Mouse (Mus musculus) forebrain, embryonic 13.5 days (tissue): ENCODE data around the gene Ttc8. TPM values are rescaled to one million over a fixed set of nuclear protein-coding genes. Genes with fewer than 3 reads are reported as not detected.
A peak's percentile ranks its signal among the peaks of the same experiment; 100 is the strongest.

Experiments used
- ATAC-seq: fragments of 200-750 bp; cut with Nextera tagmentation; 2 replicates; pipeline ENCODE4 v1.8.0; 2017
- H3K27ac ChIP-seq: fragments of 300-500 bp; sonication (generic); 2 replicates; pipeline ENCODE4 v1.5.1; 2015; ENCODE audit warnings: inconsistent platforms, mild to moderate bottlenecking, moderate library complexity
- H3K27me3 ChIP-seq: fragments of 300-500 bp; sonication (generic); 2 replicates; pipeline ENCODE4 v1.6.1; 2015; ENCODE audit warnings: mild to moderate bottlenecking, inconsistent platforms
- H3K36me3 ChIP-seq: fragments of 300-500 bp; sonication (generic); 2 replicates; pipeline ENCODE4 v1.6.1; 2015; ENCODE audit warnings: mild to moderate bottlenecking, inconsistent platforms; ENCODE audit not compliant: poor library complexity, severe bottlenecking
- H3K4me1 ChIP-seq: fragments of 300-500 bp; sonication (generic); 2 replicates; pipeline ENCODE4 v1.6.1; 2015; ENCODE audit warnings: inconsistent platforms
- H3K4me2 ChIP-seq: fragments of 300-500 bp; sonication (generic); 2 replicates; pipeline ENCODE4 v1.6.1; 2015; ENCODE audit warnings: inconsistent platforms, mild to moderate bottlenecking, moderate library complexity
- H3K4me3 ChIP-seq: fragments of 300-500 bp; sonication (generic); 2 replicates; pipeline ENCODE4 v1.5.1; 2015; ENCODE audit warnings: mild to moderate bottlenecking, inconsistent platforms
- H3K9ac ChIP-seq: fragments of 300-500 bp; sonication (generic); 2 replicates; pipeline ENCODE4 v1.6.1; 2015; ENCODE audit warnings: mild to moderate bottlenecking, inconsistent platforms
- H3K9me3 ChIP-seq: fragments of 300-500 bp; sonication (generic); replicated peaks from 2 replicates; pipeline ENCODE4 v1.6.1; 2016; ENCODE audit warnings: inconsistent platforms
- WGBS: fragments of 180-500 bp; shearing (Covaris S2); methylation state at CpG from one replicate; pipeline ENCODE4 v1.1.7; 2015; 5-methylcytosine and 5-hydroxymethylcytosine counted together
- polyA plus RNA-seq: library from polyadenylated mRNA; unstranded; fragments of >200 nt; fragmentation: Nextera tagmentation; extraction: Ambion mirVana; gene quantifications from 2 replicates; pipeline ENCODE4 v1.2.1, GENCODE M21; 2015

Gene Ttc8
- polyA plus RNA-seq, 1 experiment from 2014 or later, result 39.5 TPM

- WGBS, result 80% methylated on average over 4 of the region's 4 CpGs
Measured at GRCm38 (mm10) chr12:99003046-99003445, 82.7 kb downstream of the Ttc8 start.

DNA sequence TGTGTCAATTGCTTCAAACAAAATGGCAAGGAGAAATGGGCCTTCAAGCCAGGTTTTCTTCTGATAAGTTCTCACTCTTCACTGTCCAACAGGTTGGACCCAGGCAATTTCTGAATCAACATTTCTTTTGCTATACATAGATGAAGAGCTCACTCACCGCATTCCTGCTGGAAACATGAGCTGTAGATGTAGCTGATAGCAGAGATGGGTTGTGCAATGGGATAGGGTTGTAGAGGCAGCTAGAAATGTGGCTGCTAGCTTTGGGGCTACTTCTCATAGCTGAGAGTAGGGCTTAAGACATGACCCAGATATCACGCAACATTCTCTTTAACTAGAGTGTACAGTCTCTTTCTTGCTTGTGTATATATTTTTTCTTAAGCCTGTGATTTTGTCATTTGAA, 84.4 kb downstream of the Ttc8 start:
- H3K4me2 ChIP-seq, result no peak overlapping the region
- no peak for ATAC-seq
- H3K9ac ChIP-seq, result no peak overlapping the region
- no peaks in the 10 kb centered on the region for H3K36me3 ChIP-seq
- no peak overlapping the region for H3K27ac ChIP-seq
- H3K4me3 ChIP-seq, result no peak overlapping the region
- H3K27me3 ChIP-seq, result no peaks in the 10 kb centered on the region
- peaks cover 15% of the 10 kb centered on the region for H3K4me1 ChIP-seq
- WGBS, result 98% methylated on average over 2 of the region's 2 CpGs
- H3K9me3 ChIP-seq, result no peaks in the 10 kb centered on the region

More at GRCm38 (mm10) chr12:99003046-99003445, 82.7 kb downstream of the Ttc8 start:
- Histone ChIP-seq H3K4me1 (0 out of 2 replicates have a peak, but pooled peaks cover 4% of the 10 kb centered on the region), H3K4me2 (no peak overlapping the region), H3K27me3 (no peaks in the 10 kb centered on the region), H3K4me3 (no peak overlapping the region), H3K36me3 (no peaks in the 10 kb centered on the region), H3K9ac (no peak overlapping the region), H3K9me3 (no peaks in the 10 kb centered on the region), H3K27ac (no peak overlapping the region)
- ATAC-seq, result no peak

DNA sequence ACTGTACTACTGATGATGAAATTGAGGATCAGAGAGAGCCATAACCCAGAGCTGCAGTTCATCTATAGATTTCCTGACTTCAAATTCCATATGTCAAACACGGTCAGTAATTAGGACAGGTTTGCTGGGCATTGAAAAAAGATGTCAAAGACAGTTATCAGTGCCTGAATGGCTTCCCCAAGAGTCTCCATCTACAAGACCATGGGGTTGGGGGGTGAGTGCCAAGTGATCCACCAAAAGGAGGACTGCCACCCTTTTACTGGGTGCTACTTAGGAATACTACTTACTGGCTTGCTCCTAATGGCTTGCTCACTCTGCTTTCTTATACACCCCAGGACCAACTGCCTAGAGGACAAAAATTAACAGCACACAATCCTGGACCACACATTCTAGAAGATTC, 88.4 kb downstream of the Ttc8 start:
- Histone ChIP-seq H3K9me3 (no peaks in the 10 kb centered on the region), H3K4me2 (no peak overlapping the region), H3K9ac (no peak overlapping the region), H3K27me3 (no peaks in the 10 kb centered on the region), H3K4me3 (no peak overlapping the region), H3K4me1 (peaks cover 36% of the 10 kb centered on the region), H3K36me3 (no peaks in the 10 kb centered on the region), H3K27ac (peak overlapping the region; percentile 92; the same call in 1 of the 2 replicates)
- ATAC-seq, result no peak
- 62% methylated on average over 1 of the region's 1 CpGs for WGBS

DNA sequence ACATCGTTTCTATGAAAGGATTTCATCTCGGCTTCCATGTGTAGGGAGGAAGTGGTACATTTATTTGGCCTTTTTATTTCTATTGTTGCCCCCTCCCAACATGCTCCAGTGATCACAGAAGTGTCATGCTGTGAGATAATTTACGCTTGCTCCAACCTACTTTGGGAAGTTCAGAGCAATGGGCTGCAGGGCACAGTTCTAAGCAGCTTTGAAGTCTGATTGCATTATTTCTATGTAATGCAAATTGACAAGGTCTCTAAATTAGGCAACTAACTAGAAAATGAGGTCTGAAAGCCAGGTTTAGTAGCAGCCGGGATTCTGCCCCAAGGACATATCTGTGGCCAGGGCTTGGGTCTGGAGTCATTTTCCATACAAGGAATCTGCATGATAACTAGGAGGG, 89.1 kb downstream of the Ttc8 start:
- Histone ChIP-seq H3K4me1 (peaks cover 36% of the 10 kb centered on the region), H3K9ac (no peak overlapping the region), H3K27me3 (no peaks in the 10 kb centered on the region), H3K36me3 (no peaks in the 10 kb centered on the region), H3K4me2 (no peak overlapping the region), H3K4me3 (no peak overlapping the region), H3K27ac (peak overlapping the region; percentile 92), H3K9me3 (no peaks in the 10 kb centered on the region)
- 7% methylated on average over 4 of the region's 4 CpGs for WGBS
- no peak for ATAC-seq

GRCm38 (mm10) chr12:99010044-99010443, 89.7 kb downstream of the Ttc8 start:
- Histone ChIP-seq H3K4me2 (no peak overlapping the region), H3K27me3 (no peaks in the 10 kb centered on the region), H3K27ac (peak overlapping the region; percentile 92), H3K4me3 (no peak overlapping the region), H3K9me3 (no peaks in the 10 kb centered on the region), H3K36me3 (no peaks in the 10 kb centered on the region), H3K4me1 (peaks cover 36% of the 10 kb centered on the region), H3K9ac (no peak overlapping the region)
- WGBS, result 47% methylated on average over 6 of the region's 6 CpGs
- no peak for ATAC-seq

- peak overlapping the region; percentile 92 for H3K27ac ChIP-seq
- no peaks in the 10 kb centered on the region for H3K36me3 ChIP-seq
- H3K4me2 ChIP-seq, result peak overlapping the region; percentile 40
- H3K4me3 ChIP-seq, result 0 out of 2 replicates have a peak overlapping the region, but pooled peaks have one; percentile 14
- no peak overlapping the region for H3K9ac ChIP-seq
- no peaks in the 10 kb centered on the region for H3K9me3 ChIP-seq
- peak; percentile 95 for ATAC-seq
- under 1% methylated on average over 22 of the region's 22 CpGs for WGBS
- no peaks in the 10 kb centered on the region for H3K27me3 ChIP-seq
- H3K4me1 ChIP-seq, result peaks cover 36% of the 10 kb centered on the region
Measured at GRCm38 (mm10) chr12:99011161-99011861, 90.9 kb downstream of the Ttc8 start.

GRCm38 (mm10) chr12:99015870-99016269, 95.5 kb downstream of the Ttc8 start:
- H3K4me1 ChIP-seq, result peaks cover 14% of the 10 kb centered on the region
- H3K27me3 ChIP-seq, result no peaks in the 10 kb centered on the region
- no peaks in the 10 kb centered on the region for H3K36me3 ChIP-seq
- H3K4me3 ChIP-seq, result no peak overlapping the region
- no peak for ATAC-seq
- H3K4me2 ChIP-seq, result no peak overlapping the region
- no peaks in the 10 kb centered on the region for H3K9me3 ChIP-seq
- WGBS, result 95% methylated on average over 4 of the region's 4 CpGs
- H3K27ac ChIP-seq, result no peak overlapping the region
- no peak overlapping the region for H3K9ac ChIP-seq

GRCm38 (mm10) chr12:99024430-99024960, 104.1 kb downstream of the Ttc8 start:
- no peaks in the 10 kb centered on the region for H3K27me3 ChIP-seq
- H3K4me1 ChIP-seq, result peaks cover 14% of the 10 kb centered on the region; the same call in 1 of the 2 replicates
- H3K4me3 ChIP-seq, result no peak overlapping the region
- no peak overlapping the region for H3K9ac ChIP-seq
- no peak overlapping the region for H3K4me2 ChIP-seq
- 72% methylated on average over 6 of the region's 6 CpGs for WGBS
- no peak for ATAC-seq
- no peak overlapping the region for H3K27ac ChIP-seq
- no peaks in the 10 kb centered on the region for H3K9me3 ChIP-seq
- no peaks in the 10 kb centered on the region for H3K36me3 ChIP-seq

DNA sequence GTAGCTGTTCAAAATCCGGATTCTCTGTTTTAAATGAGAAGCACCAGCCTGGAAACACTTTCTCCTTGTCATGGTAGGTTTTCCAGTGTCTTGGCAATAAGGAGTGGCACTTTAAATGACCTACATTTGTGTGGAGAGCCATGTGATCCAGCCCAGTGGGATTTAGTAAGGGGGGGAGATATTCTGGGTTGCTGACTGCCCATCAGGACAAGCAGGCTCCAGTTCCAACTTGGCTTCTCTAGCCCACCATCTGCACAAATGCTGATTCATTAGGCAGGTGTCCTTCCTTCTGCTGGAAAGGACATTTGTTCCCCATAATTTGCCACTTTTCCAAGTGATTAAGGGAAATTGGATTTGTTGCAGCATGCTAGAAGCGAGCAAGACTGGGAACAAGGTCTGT, 105.9 kb downstream of the Ttc8 start:
- H3K27me3 ChIP-seq, result no peaks in the 10 kb centered on the region
- no peaks in the 10 kb centered on the region for H3K9me3 ChIP-seq
- no peaks in the 10 kb centered on the region for H3K36me3 ChIP-seq
- ATAC-seq, result peak; percentile 76; the same call in 1 of the 2 replicates
- no peak overlapping the region for H3K4me2 ChIP-seq
- H3K4me3 ChIP-seq, result no peak overlapping the region
- H3K9ac ChIP-seq, result no peak overlapping the region
- H3K4me1 ChIP-seq, result peaks cover 19% of the 10 kb centered on the region
- 72% methylated on average over 2 of the region's 2 CpGs for WGBS
- peak overlapping the region; percentile 27; the same call in 1 of the 2 replicates for H3K27ac ChIP-seq

DNA sequence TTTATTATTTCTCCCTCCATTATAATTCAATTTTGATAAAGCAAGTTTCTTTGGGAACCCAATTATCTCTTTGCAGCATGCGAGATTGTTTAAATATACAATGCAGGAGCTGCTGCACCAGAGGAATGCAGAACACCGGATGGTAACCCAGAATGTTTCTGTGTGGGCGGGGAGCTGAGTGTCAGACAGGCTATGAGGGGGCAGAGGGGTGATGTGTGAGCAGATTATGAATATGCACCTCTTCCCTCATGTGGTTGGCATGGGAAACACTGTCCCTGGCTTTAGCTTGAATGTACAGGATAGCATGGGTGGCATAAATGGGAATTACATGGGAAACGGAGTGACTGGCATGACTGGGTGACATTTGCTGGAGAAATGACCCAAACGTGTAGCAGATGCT, 108.3 kb downstream of the Ttc8 start:
- Histone ChIP-seq H3K27ac (peak overlapping the region; percentile 6; the same call in 1 of the 2 replicates), H3K9me3 (no peaks in the 10 kb centered on the region)
- WGBS, result 54% methylated on average over 5 of the region's 5 CpGs

GRCm38 (mm10) chr12:99030022-99030421, 109.6 kb downstream of the Ttc8 start:
- Histone ChIP-seq H3K9me3 (no peaks in the 10 kb centered on the region), H3K27me3 (peaks cover 4% of the 10 kb centered on the region; the same call in 1 of the 2 replicates), H3K9ac (no peak overlapping the region), H3K36me3 (no peaks in the 10 kb centered on the region), H3K4me2 (no peak overlapping the region), H3K4me3 (no peak overlapping the region), H3K4me1 (peaks cover 15% of the 10 kb centered on the region), H3K27ac (no peak overlapping the region)
- no peak for ATAC-seq
- WGBS, result 67% methylated on average over 1 of the region's 1 CpGs

More for the DNA sequence above, 108.3 kb downstream of the Ttc8 start:
- no peak for ATAC-seq
- Histone ChIP-seq H3K4me3 (no peak overlapping the region), H3K36me3 (no peaks in the 10 kb centered on the region), H3K4me1 (peaks cover 19% of the 10 kb centered on the region), H3K4me2 (no peak overlapping the region), H3K9ac (no peak overlapping the region), H3K27me3 (no peaks in the 10 kb centered on the region)
